Mouse (Mus musculus) megakaryocyte progenitor cell, adult 5-6 weeks (primary cell): ENCODE measurements around the gene Ngfr. TPM values are rescaled to one million over a fixed set of nuclear protein-coding genes. Genes with fewer than 3 reads are reported as not detected.
A peak's percentile ranks its signal among the peaks of the same experiment; 100 is the strongest.

ENCODE experiments used
- ATAC-seq: replicated peaks from 2 replicates; pipeline ENCODE4 v1.8.0; 2016; ENCODE audit warnings: mild to moderate bottlenecking, moderate TSS enrichment, inconsistent platforms; ENCODE audit not compliant: poor library complexity
- total RNA-seq, 2 experiments: library from RNA; stranded (forward) in 1 of 2; stranded (reverse) in 1 of 2; fragments of 157-497, 149-512 nt in 1 of 2; fragments of 200-1000 nt in 1 of 2; gene quantifications; 2 replicates each; pipeline versions ENCODE4 v1.2.3 to v1.2.4; 2015 to 2017

Ngfr gene
- total RNA-seq, 2 experiments from 2014 or later: not detected

- peak; percentile 50 for ATAC-seq
Measured at GRCm38 (mm10) chr11:95595438-95596149, 8.1 kb upstream of the Ngfr start.

DNA sequence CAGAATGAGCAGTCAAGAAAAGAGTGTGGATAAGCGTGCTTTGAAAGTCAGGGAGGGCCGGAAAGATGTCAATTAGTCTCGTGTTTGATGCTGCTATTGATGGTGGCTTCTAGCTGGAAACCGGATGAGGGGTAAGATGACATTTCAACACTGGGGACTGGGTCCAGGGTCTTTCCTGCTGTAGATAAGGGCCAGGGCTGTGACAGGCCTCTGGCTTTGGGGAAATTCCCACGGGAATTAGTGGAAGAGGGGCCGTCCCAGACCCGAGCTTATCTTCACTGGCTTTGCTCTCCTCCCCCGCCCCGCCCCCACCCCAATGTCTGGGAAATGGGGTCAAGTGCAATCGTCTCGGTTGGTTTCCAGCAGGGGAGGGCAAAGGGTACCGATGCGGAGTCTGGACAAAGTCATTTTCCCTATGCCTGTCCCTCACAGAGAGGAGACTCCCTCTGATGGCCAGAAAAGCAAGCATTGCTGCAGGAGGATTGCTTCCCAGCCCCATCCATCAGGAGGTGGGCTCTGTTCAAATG, 7.2 kb upstream of the Ngfr start:
- no peak for ATAC-seq

GRCm38 (mm10) chr11:95593501-95593900, 6.0 kb upstream of the Ngfr start:
- ATAC-seq: no peak

- ATAC-seq: no peak
Measured at GRCm38 (mm10) chr11:95592691-95593090, 5.2 kb upstream of the Ngfr start.

- no peak for ATAC-seq
Measured at GRCm38 (mm10) chr11:95589195-95589594, 1.7 kb upstream of the Ngfr start.

DNA sequence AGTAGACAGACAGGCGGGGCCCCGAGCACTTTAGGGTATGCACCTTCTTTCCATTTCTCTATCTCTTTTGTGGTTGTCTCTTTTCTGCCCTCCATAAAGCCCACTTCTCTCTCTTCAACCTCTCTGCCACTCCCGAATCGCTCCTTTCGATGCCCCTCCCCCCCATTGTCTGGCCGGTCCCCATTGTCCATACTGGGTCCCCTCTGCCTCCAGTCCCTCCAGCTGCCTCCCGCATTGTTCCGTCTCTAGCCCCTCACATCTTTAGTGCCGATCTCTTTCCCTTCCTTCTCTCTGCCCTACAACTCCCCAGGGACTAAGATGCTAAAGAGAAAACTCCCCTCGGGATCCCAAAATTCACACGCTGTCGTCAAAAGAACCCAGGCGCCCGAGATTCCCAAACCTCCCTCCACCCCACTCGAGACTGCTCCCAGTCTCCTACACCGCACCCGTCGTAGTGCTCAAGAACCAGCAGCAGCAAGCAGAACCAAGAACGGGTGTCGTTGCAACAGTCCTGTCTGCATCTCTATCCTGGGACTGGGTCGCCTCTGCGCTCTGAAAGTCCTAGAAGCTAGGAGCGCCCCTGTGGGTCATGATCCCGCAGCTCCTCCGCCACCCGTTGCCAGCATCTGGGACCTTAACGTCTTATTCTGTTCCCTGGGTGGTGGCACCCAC, 648 bp downstream of the Ngfr start:
- ATAC-seq: no peak

GRCm38 (mm10) chr11:95586184-95586583, 1.4 kb downstream of the Ngfr start:
- peak; percentile 89 for ATAC-seq

DNA sequence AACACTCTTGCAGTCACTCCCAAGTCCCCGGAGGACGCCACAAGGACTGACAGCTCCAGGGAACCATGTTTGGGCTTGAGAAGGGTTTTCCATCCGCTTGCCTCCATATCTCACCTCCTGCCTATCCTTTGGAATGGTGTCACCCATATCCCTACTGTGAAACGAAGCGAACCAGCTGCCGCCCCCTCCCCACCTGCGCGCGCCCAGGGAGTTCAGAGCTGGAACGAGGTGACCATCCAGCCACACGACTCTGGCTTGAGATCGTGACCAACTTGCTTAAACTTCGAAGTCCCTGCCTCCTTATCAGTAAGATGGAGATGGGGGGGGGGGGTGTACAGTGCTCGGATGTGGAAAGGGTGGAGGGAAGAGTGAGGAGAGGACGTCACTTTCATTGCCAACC, 1.9 kb downstream of the Ngfr start:
- no peak for ATAC-seq

GRCm38 (mm10) chr11:95585281-95585680, 2.3 kb downstream of the Ngfr start:
- ATAC-seq: no peak

GRCm38 (mm10) chr11:95584651-95585050, 2.9 kb downstream of the Ngfr start:
- no peak for ATAC-seq

DNA sequence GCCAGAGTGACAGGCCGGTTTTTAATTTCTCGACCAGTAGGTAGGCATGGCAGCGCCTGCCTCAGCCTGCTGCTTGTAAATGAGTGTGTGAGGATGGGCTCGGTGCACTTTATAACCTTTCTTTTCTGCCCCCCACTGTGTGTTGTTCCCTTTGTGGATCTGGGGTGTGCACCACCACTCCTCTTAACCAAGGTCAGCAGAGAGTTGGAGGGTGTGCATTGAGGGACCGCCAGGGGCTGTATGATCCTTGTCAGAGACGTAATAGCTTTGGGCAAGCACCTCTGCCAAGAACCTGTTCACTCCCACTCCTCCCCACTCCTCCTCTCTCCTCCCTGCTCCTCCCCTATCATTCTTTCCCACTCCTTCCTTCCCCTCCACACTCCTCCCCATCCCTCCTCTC, 4.1 kb downstream of the Ngfr start:
- ATAC-seq: no peak

GRCm38 (mm10) chr11:95582193-95582592, 5.3 kb downstream of the Ngfr start:
- ATAC-seq: no peak

GRCm38 (mm10) chr11:95579455-95579854, 8.1 kb downstream of the Ngfr start:
- no peak for ATAC-seq

DNA sequence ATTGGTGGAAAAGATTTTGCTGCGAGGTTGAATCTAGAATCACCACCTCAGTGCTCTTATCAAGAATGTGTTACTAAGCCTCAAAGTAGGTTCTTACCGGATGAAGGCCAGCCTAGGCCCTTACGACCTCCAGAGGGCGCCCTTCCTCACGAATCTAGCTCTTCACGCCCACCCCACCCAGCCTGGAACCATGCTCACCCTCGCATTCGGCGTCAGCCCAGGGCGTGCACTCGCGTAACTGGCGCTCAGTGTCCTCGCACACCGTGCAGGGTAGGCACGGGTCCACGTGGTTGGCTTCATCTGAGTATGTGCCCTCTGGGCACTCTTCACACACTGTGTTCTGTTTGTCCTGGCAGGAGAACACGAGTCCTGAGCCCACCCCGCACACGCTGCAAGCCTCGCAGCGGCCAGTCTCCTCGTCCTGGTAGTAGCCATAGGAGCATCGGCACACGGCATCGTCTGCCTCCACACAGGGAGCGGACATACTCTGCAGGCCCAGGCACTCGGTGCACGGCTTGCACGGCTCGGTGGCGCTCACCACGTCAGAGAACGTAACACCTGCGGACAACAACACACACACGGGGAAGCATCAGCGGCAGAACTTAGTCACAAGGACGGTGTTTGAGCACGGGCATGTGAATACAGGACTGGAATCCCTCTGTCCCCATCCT, 9.6 kb downstream of the Ngfr start:
- peak; percentile 90 for ATAC-seq

DNA sequence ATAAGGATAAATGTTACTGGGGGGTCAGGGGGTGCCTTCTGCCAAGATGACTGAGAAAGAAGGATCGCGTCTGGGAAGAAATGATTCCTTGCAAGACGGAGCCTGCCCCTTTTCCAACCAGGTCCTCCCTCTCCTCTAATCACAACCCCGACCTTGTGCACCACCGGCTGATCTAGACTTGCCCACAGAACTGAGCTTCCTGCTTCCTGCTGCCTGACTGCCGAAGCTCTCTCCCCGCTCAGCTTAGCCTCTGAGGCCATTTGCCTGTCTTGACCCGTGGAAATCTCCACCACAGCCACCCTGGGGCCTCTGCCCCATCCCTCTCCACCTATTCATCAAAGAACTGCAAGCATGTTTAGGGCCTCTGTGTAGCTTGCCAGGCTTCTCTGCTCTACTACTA, 11.2 kb downstream of the Ngfr start:
- ATAC-seq: no peak

GRCm38 (mm10) chr11:95575791-95576190, 11.7 kb downstream of the Ngfr start:
- ATAC-seq: no peak

DNA sequence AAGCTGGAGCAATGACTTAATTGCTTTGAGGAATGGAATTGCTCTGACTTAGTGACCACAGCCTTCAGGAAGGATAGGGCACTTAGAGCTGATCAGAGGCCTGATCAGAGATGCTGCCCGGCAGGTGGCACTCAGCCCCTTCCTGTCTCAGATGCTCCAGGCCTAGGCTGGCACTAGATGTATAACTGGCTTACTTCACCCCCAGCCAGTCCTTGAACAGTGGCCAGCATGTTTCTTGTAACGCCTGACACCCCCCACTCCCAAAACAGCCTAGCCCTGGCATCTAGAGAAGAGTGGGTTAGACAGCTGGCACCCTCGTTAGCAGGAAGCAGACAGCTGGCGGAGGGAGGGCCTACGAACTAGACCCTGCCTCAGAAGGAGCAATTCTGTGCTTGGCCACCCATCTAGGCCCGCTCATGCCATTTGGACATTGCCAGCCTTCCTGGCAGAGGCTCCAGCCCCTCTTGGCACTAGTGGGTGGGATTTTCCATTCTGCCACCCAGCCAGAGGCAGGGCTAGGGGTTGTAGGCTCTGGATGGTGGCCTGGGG, 12.7 kb downstream of the Ngfr start:
- no peak for ATAC-seq

DNA sequence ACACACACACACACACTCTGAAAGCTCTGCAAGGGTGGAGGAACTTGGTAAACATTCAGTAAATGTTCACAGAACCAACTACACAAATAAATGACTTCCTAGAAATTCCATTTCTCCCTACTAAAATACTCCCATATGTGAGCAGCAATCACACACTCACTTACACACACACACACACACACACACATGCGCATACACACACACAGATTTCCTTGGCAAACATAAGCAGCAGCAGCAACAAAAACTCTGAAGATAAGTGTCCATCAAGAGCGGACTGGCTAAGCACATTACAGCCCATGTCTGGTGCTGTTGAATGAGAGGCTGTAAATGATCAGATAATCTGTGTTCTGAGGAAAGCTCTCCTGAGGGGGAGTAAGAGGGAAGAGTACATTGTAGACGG, 15.3 kb downstream of the Ngfr start:
- no peak for ATAC-seq

DNA sequence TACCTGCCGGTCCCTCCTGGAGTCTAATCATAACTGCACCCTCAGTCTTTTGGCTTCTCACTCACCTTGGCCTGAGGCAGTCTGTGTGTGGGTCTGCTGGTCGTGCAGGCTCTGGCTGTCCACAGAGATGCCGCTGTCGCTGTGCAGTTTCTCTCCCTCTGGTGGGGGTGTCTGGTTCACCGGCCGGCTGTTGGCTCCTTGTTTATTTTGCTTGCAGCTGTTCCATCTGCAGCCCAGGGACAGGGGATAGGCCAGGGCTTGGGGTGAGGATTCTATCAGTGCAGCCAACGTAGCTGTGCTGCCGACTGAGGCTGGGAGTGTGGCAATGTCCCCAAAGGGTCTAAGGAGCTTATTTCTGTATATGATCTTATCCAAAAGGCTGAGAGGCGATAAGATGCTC, 15.8 kb downstream of the Ngfr start:
- ATAC-seq: no peak

DNA sequence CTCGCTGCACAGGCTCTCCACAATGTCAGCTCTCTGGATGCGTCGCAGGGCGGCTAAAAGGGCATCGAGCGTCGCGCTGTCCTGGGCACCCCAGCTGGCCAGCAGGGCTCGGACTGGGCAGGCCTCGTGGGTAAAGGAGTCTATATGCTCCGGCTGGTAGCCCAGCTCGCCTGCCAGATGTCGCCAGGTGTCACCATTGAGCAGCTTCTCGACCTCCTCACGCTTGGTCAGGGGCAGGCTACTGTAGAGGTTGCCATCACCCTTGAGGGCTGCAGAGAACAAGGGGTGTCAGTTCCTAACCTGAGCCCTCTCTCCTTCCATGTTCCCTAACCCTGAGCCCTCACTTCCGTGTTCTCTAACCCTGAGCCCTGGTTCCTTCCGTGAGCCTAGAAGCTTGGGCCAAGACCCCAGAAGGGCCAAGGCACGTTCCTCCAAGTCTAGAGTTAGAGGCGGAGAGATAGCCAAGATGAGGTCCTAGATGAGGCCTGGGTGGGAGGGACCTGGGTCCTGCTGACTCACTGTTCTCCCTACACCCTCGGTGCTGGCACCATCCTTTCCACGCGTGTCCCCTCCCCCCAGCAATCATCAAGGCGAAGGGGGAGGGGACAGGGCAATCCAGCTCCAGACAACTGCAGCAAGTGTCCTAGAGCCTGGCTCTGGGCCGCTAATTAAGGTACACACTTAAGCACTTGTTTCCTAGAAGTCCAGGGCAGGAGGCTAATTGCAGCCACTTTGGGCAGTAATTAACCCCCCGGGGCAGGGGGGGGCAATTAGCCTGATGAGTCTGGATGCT, 16.5 kb downstream of the Ngfr start:
- ATAC-seq: no peak

DNA sequence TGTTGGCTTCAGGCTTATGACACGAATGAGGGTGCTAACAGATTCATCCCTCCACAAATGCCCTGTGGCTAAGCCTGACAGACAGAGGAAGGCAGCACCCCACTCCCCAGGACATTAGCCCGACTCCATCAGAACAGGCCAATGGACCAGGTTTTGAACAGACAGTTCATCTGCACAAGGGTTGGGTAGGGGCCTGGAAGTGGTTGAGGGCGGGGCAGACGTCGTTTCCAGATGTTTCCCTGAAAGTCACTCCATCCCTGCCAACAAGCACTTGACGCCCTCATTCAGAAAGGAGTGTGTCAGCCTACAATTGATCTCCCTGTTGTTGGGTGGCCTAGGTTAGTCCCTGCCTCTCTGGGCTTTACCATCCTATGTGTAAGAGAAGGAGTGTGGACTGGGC, 17.6 kb downstream of the Ngfr start:
- ATAC-seq: no peak
